Mouse (Mus musculus): ENCODE results near the gene Gpr39.

DNA sequence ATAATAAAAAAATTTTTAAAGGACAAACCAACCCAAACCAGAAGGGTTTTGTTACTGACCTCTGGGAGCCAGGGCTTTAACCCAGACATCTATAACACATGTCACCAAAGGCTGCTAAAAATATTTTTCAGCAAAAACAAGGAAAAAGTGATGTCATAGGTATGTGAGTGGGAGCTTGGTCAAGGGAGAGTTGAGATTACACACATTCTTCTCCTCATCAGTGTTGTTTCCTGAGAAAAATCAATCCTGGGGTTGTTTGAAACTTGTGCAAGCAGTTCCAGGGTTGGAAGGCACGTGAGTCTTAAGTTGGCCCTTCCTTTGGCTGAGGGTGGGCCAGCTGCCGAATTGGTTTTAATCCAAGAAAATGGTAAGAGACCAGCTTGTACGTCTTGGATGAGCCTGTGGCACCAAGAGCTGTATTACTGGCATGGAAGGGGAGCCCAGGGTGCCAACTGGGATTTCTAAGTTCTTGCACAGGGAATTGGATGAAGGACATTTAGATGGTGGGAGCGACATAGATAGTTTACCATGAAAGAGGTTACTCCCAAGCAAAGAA lies 2.8 kb downstream of the Gpr39 start:
- TF ChIP-seq POLR2A (IDR thresholded peaks at IDR 0.05; ENCODE audit: borderline replicate concordance, extremely low read depth, insufficient read depth, insufficient read length, poor library complexity, severe bottlenecking) = no peak
- no peak for TF ChIP-seq CTCF (IDR thresholded peaks at IDR 0.05; ENCODE audit: borderline replicate concordance, extremely low read depth, insufficient read depth, insufficient read length)

Data from brain, embryonic 14.5 days (tissue).